ENCODE assay signal across 18 mouse cellular contexts in the genomic region with DNA sequence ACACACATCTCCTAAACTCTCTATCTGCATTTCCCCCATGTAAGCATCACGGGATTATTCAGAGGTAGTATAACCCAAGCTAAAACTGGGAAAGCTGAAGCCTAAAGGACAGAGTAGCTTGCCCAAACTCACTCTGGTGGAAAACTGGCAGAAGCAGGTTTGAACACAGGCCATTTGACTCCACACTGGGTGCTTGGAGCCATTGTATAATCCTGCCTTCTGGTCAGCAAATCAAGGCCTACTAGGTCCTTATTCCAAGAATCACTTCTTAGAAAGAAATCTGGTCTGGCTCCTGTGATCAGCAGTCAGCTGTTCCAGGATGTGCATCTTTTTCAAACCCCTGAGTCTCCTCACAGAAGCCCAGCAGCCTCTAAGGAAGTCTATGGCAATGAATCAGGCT.
"Had no signal": no experiment of that assay in that cellular context is flagged by ENCODE, and none has a peak within 500 bp of the region (broad histone marks: within the 10 kb centered on the region; RNA-seq: fewer than 3 reads in every experiment).

No protein-coding gene starts in this region.

- H3K4me2 ChIP-seq: lung, embryonic 14.5 days; midbrain, embryonic 12.5 days; neural tube, embryonic 13.5 days; neural tube, embryonic 15.5 days had no signal

- H3K4me3 ChIP-seq: midbrain, embryonic 12.5 days; myocyte; neural tube, embryonic 13.5 days; neural tube, embryonic 15.5 days had no signal

- H3K27me3 ChIP-seq: midbrain, embryonic 12.5 days; neural tube, embryonic 13.5 days; neural tube, embryonic 15.5 days had no signal

- H3K4me1 ChIP-seq: midbrain, embryonic 12.5 days; neural tube, embryonic 13.5 days; neural tube, embryonic 15.5 days had no signal

- DNase-seq: lung, adult 18-20 months; lung, embryonic 14.5 days; lung, postnatal 10 days; lung, postnatal 4 days; midbrain, embryonic 14.5 days; retina, postnatal 1 day; right cerebral cortex, adult 18-20 months; right cerebral cortex, postnatal 25 days; right cerebral cortex, postnatal 4 days; spleen, adult 18-20 months; thymus, adult 18-20 months; thymus, postnatal 14 days; thymus, postnatal 36 days had no signal

- H3K36me3 ChIP-seq: midbrain, embryonic 12.5 days; neural tube, embryonic 13.5 days; neural tube, embryonic 15.5 days had no signal

- ATAC-seq: midbrain, embryonic 16.5 days had no signal

- H3K9me3 ChIP-seq: midbrain, embryonic 12.5 days; neural tube, embryonic 13.5 days; neural tube, embryonic 15.5 days had no signal

- H3K9ac ChIP-seq: lung, embryonic 14.5 days; midbrain, embryonic 12.5 days; neural tube, embryonic 13.5 days; neural tube, embryonic 15.5 days had no signal

- H3K27ac ChIP-seq: midbrain, embryonic 12.5 days; neural tube, embryonic 13.5 days; neural tube, embryonic 15.5 days had no signal
